Mouse (Mus musculus): ENCODE measurements at regions not wholly inside any gene's neighbourhood (a gene's known extent, or its start where the extent isn't known, plus 50 kb on each side); places are given as distances from the start of the nearest gene placed in this dataset.

GRCm38 (mm10) chr6:143757462-143757861 lies 590.4 kb downstream of the Etnk1 start:
- no peak for DNase-seq (ENCODE audit: low spot score)

DNA sequence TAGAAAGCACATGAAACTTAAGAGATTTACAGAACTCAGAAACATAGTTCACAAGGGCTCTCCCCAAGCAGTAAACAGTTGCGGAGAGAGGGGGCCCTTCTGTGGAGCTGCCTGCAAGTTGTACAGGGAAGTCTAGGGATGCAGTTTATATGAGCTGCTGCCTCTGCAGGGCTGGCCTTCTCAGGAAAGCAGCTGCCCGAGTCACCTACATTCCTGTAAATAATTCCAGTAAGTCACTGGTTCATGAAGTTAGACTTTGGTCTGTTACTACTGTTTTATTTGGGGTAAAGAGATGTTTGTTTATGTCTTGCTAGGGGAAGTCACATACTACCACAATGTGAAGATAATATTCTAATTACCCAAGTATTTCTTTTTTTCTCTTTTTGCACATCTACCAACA lies 601.1 kb downstream of the Etnk1 start:
- no peak for DNase-seq (ENCODE audit: low spot score)
